Mouse (Mus musculus) spleen, postnatal 10 days (tissue): ENCODE measurements around the gene Gimap3.

ENCODE experiments used
- DNase-seq, 2 experiments: peaks; one replicate each; pipeline ENCODE4 v3.0.0; 2021 to 2022; ENCODE audit warnings: low spot score in 2 of 2

Gene Gimap3

GRCm38 (mm10) chr6:48770696-48771095 is at the start of gene Gimap3:
TSS of gene Gimap3 (minus strand) at chr6:48770851.
- DNase-seq, result peak in 1 of 2 experiments; percentile 30

- DNase-seq, result peak; percentile 26 to 78
Observed at GRCm38 (mm10) chr6:48817815-48818214, 47.2 kb upstream of the Gimap3 start.

GRCm38 (mm10) chr6:48815013-48815412 is 44.4 kb upstream of the Gimap3 start:
- no peak for DNase-seq

GRCm38 (mm10) chr6:48809494-48810219 is 39.0 kb upstream of the Gimap3 start:
- DNase-seq, result no peak

GRCm38 (mm10) chr6:48806746-48807145 is 36.1 kb upstream of the Gimap3 start:
- DNase-seq, result no peak

- DNase-seq, result no peak
Observed at GRCm38 (mm10) chr6:48804346-48804745, 33.7 kb upstream of the Gimap3 start.

GRCm38 (mm10) chr6:48803406-48804051 is 32.9 kb upstream of the Gimap3 start:
- no peak for DNase-seq

- no peak for DNase-seq
Observed at GRCm38 (mm10) chr6:48801897-48802296, 31.2 kb upstream of the Gimap3 start.

- DNase-seq, result no peak
Observed at GRCm38 (mm10) chr6:48787867-48788266, 17.2 kb upstream of the Gimap3 start.

GRCm38 (mm10) chr6:48785601-48786000 is 14.9 kb upstream of the Gimap3 start:
- DNase-seq, result no peak

GRCm38 (mm10) chr6:48785189-48785588 is 14.5 kb upstream of the Gimap3 start:
- no peak for DNase-seq

- no peak for DNase-seq
Observed at GRCm38 (mm10) chr6:48784406-48784805, 13.8 kb upstream of the Gimap3 start.

- peak; percentile 58 to 86 for DNase-seq
Observed at GRCm38 (mm10) chr6:48772030-48772429, 1.4 kb upstream of the Gimap3 start.

GRCm38 (mm10) chr6:48768933-48769332 is 1.7 kb downstream of the Gimap3 start:
- no peak for DNase-seq

- DNase-seq, result peak; percentile 16 to 46
Observed at GRCm38 (mm10) chr6:48768178-48768869, 2.3 kb downstream of the Gimap3 start.

- no peak for DNase-seq
Observed at GRCm38 (mm10) chr6:48764496-48764895, 6.2 kb downstream of the Gimap3 start.

GRCm38 (mm10) chr6:48763567-48764270 is 6.9 kb downstream of the Gimap3 start:
- no peak for DNase-seq

GRCm38 (mm10) chr6:48747091-48747966 is 23.3 kb downstream of the Gimap3 start:
- DNase-seq, result peak in 1 of 2 experiments; percentile 14

- DNase-seq, result peak; percentile 49 to 66
Observed at GRCm38 (mm10) chr6:48745959-48746889, 24.4 kb downstream of the Gimap3 start, which contains the start of gene Gimap5. TSS of gene Gimap5 (plus strand) at chr6:48746197.

- DNase-seq, result no peak
Observed at GRCm38 (mm10) chr6:48745490-48745889, 25.2 kb downstream of the Gimap3 start.
